7 mouse cellular contexts compared by ENCODE assay signal in the genomic region with DNA sequence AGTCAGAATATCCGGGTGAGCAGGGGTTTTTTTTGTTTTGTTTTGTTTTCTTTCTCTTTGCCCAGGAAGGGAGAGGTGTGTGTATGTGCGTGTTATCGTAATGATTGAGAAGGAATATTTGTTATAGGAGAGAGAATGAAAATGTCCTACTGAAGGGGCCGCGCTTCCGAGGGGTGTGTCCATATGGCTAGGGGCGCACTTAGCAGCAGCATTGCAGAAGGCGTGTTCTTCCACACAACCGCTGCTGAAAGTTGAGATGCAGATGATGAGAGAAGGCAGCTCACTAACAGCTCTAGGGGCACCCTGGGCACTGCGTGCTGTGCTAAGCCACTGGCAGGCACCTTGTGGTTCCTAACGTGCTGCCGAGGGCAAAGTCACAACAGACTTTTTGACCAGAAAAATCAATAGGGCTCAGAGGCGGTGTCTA. TPM values are rescaled to one million over a fixed set of nuclear protein-coding genes. Genes with fewer than 3 reads are reported as not detected.
DNase-seq lines count a peak whose midpoint lies in the region; ATAC-seq and TF ChIP-seq lines count a peak whose summit lies in the region.

No protein-coding gene starts in this region.

- peak overlapping the region; percentile 100 for H3K4me2 ChIP-seq in forebrain, embryonic 14.5 days (ENCODE audit: low read length)
- H3K4me2 ChIP-seq in lung, postnatal 0 days (replicated peaks; ENCODE audit: low read depth, low read length): peak overlapping the region; percentile 99

- H3K36me3 ChIP-seq in ES-E14 (ENCODE audit: control insufficient read depth, insufficient read depth, low read length, poor library complexity, severe bottlenecking): no peaks in the 10 kb centered on the region; the same call in 1 of the 2 replicates
- H3K36me3 ChIP-seq in forebrain, embryonic 14.5 days (ENCODE audit: control insufficient read depth, insufficient read depth, low read length): no peaks in the 10 kb centered on the region
- no peaks in the 10 kb centered on the region for H3K36me3 ChIP-seq in lung, postnatal 0 days (ENCODE audit: insufficient read depth, low read length)
- H3K36me3 ChIP-seq in small intestine, adult 2 months (ENCODE audit: control insufficient read depth, insufficient read depth, low read length): peaks cover 3% of the 10 kb centered on the region; the same call in 1 of the 2 replicates

- H3K27ac ChIP-seq in ES-E14 (ENCODE audit: insufficient read depth, low read depth, low read length, poor library complexity, severe bottlenecking): no peak overlapping the region
- H3K27ac ChIP-seq in forebrain, embryonic 14.5 days (ENCODE audit: low read depth, low read length): no peak overlapping the region
- no peak overlapping the region for H3K27ac ChIP-seq in lung, postnatal 0 days (ENCODE audit: low read length)
- H3K27ac ChIP-seq in small intestine, adult 2 months (ENCODE audit: insufficient read depth, low read depth, low read length): peak overlapping the region; percentile 45

- H3K27me3 ChIP-seq in forebrain, embryonic 14.5 days (replicated peaks; ENCODE audit: control insufficient read depth, insufficient read depth, low read length): no peaks in the 10 kb centered on the region
- no peaks in the 10 kb centered on the region for H3K27me3 ChIP-seq in lung, postnatal 0 days (replicated peaks; ENCODE audit: insufficient read depth, low read length)
- H3K27me3 ChIP-seq in small intestine, adult 2 months (ENCODE audit: control insufficient read depth, insufficient read depth, low read length): no peaks in the 10 kb centered on the region

- peaks cover 2 to 8% of the 10 kb centered on the region in 2 experiments for H3K4me1 ChIP-seq in ES-E14 (ENCODE audit: control insufficient read depth in 2 of 2, insufficient read depth in 2 of 2, low read length in 2 of 2, poor library complexity in 1 of 2)
- H3K4me1 ChIP-seq in forebrain, embryonic 14.5 days (ENCODE audit: control insufficient read depth, insufficient read depth, low read length): peaks cover 6% of the 10 kb centered on the region
- H3K4me1 ChIP-seq in lung, postnatal 0 days (ENCODE audit: insufficient read depth, low read depth, low read length): peaks cover 7% of the 10 kb centered on the region; the same call in 1 of the 2 replicates
- peaks cover 5% of the 10 kb centered on the region; the same call in 1 of the 2 replicates for H3K4me1 ChIP-seq in small intestine, adult 2 months (ENCODE audit: control insufficient read depth, insufficient read depth, insufficient read length, low read length)

- TF ChIP-seq POLR2A in small intestine, adult 2 months (IDR thresholded peaks at IDR 0.05; ENCODE audit: low read depth, low read length): no peak

- no peak for ATAC-seq in forebrain, embryonic 14.5 days
- ATAC-seq in lung, postnatal 0 days: no peak

- in situ Hi-C loops in ES-E14 (cut with MboI; ENCODE audit: low sequenced_read_pairs in 2 of 2, unreplicated experiment in 2 of 2): no loop called here

- H3K4me3 ChIP-seq in ES-E14 (ENCODE audit: insufficient read depth in 1 of 2, low read depth in 1 of 2, low read length in 2 of 2, poor library complexity in 1 of 2, severe bottlenecking in 1 of 2): peak overlapping the region; percentile 77 to 91
- H3K4me3 ChIP-seq in forebrain, embryonic 14.5 days (ENCODE audit: low read depth, low read length): peak overlapping the region; percentile 91
- peak overlapping the region; percentile 90 for H3K4me3 ChIP-seq in lung, postnatal 0 days (ENCODE audit: low read depth, low read length)
- peak overlapping the region; percentile 96 for H3K4me3 ChIP-seq in small intestine, adult 2 months (ENCODE audit: low read depth, low read length)

- no peak for TF ChIP-seq CTCF in lung, postnatal 0 days (IDR thresholded peaks at IDR 0.05)
- TF ChIP-seq CTCF in small intestine, adult 2 months (IDR thresholded peaks at IDR 0.05; ENCODE audit: extremely low read depth, insufficient read length, insufficient replicate concordance, low read depth, low read length): no peak

- no peak for DNase-seq in ES-E14 (ENCODE audit: low read depth, low spot score)
- peak; percentile 39 for DNase-seq in adrenal gland, postnatal 10 days
- peak; percentile 49 for DNase-seq in forebrain, embryonic 14.5 days (ENCODE audit: low spot score)
- DNase-seq in kidney, adult 18-20 months: peak; percentile 45
- peak; percentile 50 for DNase-seq in lung, postnatal 0 days (ENCODE audit: low spot score)
- DNase-seq in ovary, postnatal 10 days (ENCODE audit: low spot score): no peak

- H3K9ac ChIP-seq in ES-E14 (ENCODE audit: insufficient read depth, low read depth, low read length, poor library complexity, severe bottlenecking): peak overlapping the region; percentile 84; the same call in 1 of the 2 replicates
- peak overlapping the region; percentile 94 for H3K9ac ChIP-seq in forebrain, embryonic 14.5 days (ENCODE audit: low read length)
- peak overlapping the region; percentile 81 for H3K9ac ChIP-seq in lung, postnatal 0 days (replicated peaks; ENCODE audit: low read depth)

- no peak for TF ChIP-seq EP300 in lung, postnatal 0 days (IDR thresholded peaks at IDR 0.05)

- no peaks in the 10 kb centered on the region for H3K9me3 ChIP-seq in ES-E14 (ENCODE audit: control insufficient read depth, insufficient read depth, low read depth, low read length)
- no peaks in the 10 kb centered on the region for H3K9me3 ChIP-seq in forebrain, embryonic 14.5 days (replicated peaks; ENCODE audit: control insufficient read depth, low read length)
- no peaks in the 10 kb centered on the region for H3K9me3 ChIP-seq in lung, postnatal 0 days (ENCODE audit: low read length)

- 3% methylated on average over 13 of the region's 13 CpGs for WGBS in forebrain, embryonic 14.5 days
- 2% methylated on average over 13 of the region's 13 CpGs for WGBS in lung, postnatal 0 days
- 2% methylated on average over 13 of the region's 13 CpGs for WGBS in small intestine, adult 2 months

TF ChIP-seq in ES-E14, 5 proteins besides CTCF, POLR2A, EP300 and RAD21:
- TF ChIP-seq ZC3H11A (IDR thresholded peaks at IDR 0.05; ENCODE audit: borderline replicate concordance, low read depth, low read length): no peak
- no peak for TF ChIP-seq CHD2 (IDR thresholded peaks at IDR 0.05; ENCODE audit: low read depth, low read length)
- TF ChIP-seq MAFK (IDR thresholded peaks at IDR 0.05; ENCODE audit: insufficient read depth, low read depth, low read length): no peak
- TF ChIP-seq ZNF384 (IDR thresholded peaks at IDR 0.05; ENCODE audit: low read depth, low read length): no peak
- TF ChIP-seq HCFC1 (IDR thresholded peaks at IDR 0.05; ENCODE audit: borderline replicate concordance, insufficient read depth, low read length): no peak

RNA-seq across cellular contexts. Expression of gene Rnf19b, which starts 1.1 kb away (rescaled TPM):
- 47.1 and 66.7 TPM in 2 replicates for total RNA-seq in ES-E14 (2012; rRNA removed)
- total RNA-seq in adrenal gland, postnatal 10 days (2021): 10 to 100 TPM; 23.6 to 25.1 TPM
- polyA plus RNA-seq in forebrain, embryonic 14.5 days (2014; fragmentation: Nextera tagmentation; extraction: Ambion mirVana): 20.1 and 20.5 TPM in 2 replicates
- 10.9 and 11.7 TPM in 2 replicates for polyA plus RNA-seq in lung, postnatal 0 days (2015; fragmentation: Nextera tagmentation; extraction: Ambion mirVana)
- 99.3 and 218 TPM in 2 replicates for polyA plus RNA-seq in small intestine, adult 2 months (2012; rRNA removed)

RNA-seq across cellular contexts. Expression of gene Tmem54, which starts 46.2 kb away (rescaled TPM):
- total RNA-seq in ES-E14 (2012; rRNA removed): 10.0 and 18.8 TPM in 2 replicates
- not detected for total RNA-seq in adrenal gland, postnatal 10 days (2021)
- not detected in 2 replicates for polyA plus RNA-seq in forebrain, embryonic 14.5 days (2014; fragmentation: Nextera tagmentation; extraction: Ambion mirVana)
- polyA plus RNA-seq in lung, postnatal 0 days (2015; fragmentation: Nextera tagmentation; extraction: Ambion mirVana): 2.4 and 2.9 TPM in 2 replicates
- polyA plus RNA-seq in small intestine, adult 2 months (2012; rRNA removed): 473 and 851 TPM in 2 replicates

Comparison
In these comparisons a context has a peak if more than half of its experiments do, and no peak if none do; other contexts are left out.
1. DNase-seq: peak in adrenal gland, postnatal 10 days (single experiment), forebrain, embryonic 14.5 days (single experiment), kidney, adult 18-20 months (single experiment) and lung, postnatal 0 days (single experiment); none in ES-E14 (single experiment) and ovary, postnatal 10 days (single experiment).
2. RNA of gene Tmem54, which starts 46.2 kb away (polyA plus RNA-seq): 473 to 851 TPM in small intestine, adult 2 months; 2.4 to 2.9 TPM in lung, postnatal 0 days and not detected in forebrain, embryonic 14.5 days; every median in the first group is over 100 times any median in the second.
3. Peak in every context shown above with its lines, with median percentiles within 50 percentile points of each other: H3K4me3 ChIP-seq and H3K9ac ChIP-seq.